Mouse (Mus musculus) lung, postnatal 0 days (tissue): ENCODE measurements around the gene Itprid1. TPM values are rescaled to one million over a fixed set of nuclear protein-coding genes. Genes with fewer than 3 reads are reported as not detected.
A peak's percentile ranks its signal among the peaks of the same experiment; 100 is the strongest.

ENCODE experiments used
- ATAC-seq: fragments of 200-750 bp; cut with Nextera tagmentation; 2 replicates; pipeline ENCODE4 v1.8.0; 2017; ENCODE audit warnings: moderate library complexity
- DNase-seq: peaks from one replicate; pipeline ENCODE4 v3.0.0-alpha.2; 2016; ENCODE audit warnings: low spot score
- H3K27ac ChIP-seq: fragments of 300-500 bp; sonication (generic); 2 replicates; pipeline ENCODE4 v1.5.1; 2014; ENCODE audit warnings: antibody characterized with exemption, mild to moderate bottlenecking, low read length, mixed read lengths
- H3K27me3 ChIP-seq: fragments of 300-500 bp; sonication (generic); replicated peaks from 2 replicates; pipeline ENCODE4 v1.6.1; 2014; ENCODE audit warnings: low read length, mixed read lengths; ENCODE audit not compliant: insufficient read depth
- H3K36me3 ChIP-seq: fragments of 300-500 bp; sonication (generic); 2 replicates; pipeline ENCODE4 v1.6.1; 2014; ENCODE audit warnings: low read length, mixed read lengths; ENCODE audit not compliant: insufficient read depth
- H3K4me1 ChIP-seq: fragments of 300-500 bp; sonication (generic); 2 replicates; pipeline ENCODE4 v1.6.1; 2014; ENCODE audit warnings: antibody characterized with exemption, low read depth, low read length, mixed read lengths; ENCODE audit not compliant: insufficient read depth
- H3K4me2 ChIP-seq: fragments of 300-500 bp; sonication (generic); replicated peaks from 2 replicates; pipeline ENCODE4 v1.6.1; 2014; ENCODE audit warnings: low read depth, mild to moderate bottlenecking, low read length, moderate library complexity, mixed read lengths
- H3K4me3 ChIP-seq: fragments of 300-500 bp; sonication (generic); 2 replicates; pipeline ENCODE4 v1.5.1; 2014; ENCODE audit warnings: low read depth, low read length
- H3K9ac ChIP-seq: fragments of 300-500 bp; sonication (generic); replicated peaks from 2 replicates; pipeline ENCODE4 v1.6.1; 2014; ENCODE audit warnings: low read depth, mild to moderate bottlenecking
- H3K9me3 ChIP-seq: fragments of 300-500 bp; sonication (generic); 2 replicates; pipeline ENCODE4 v1.6.1; 2016; ENCODE audit warnings: low read length, mixed read lengths
- CTCF ChIP-seq: IDR thresholded peaks from 2 replicates; pipeline ENCODE4 v1.5.1; 2016; ENCODE audit warnings: antibody characterized with exemption, mild to moderate bottlenecking
- EP300 ChIP-seq: IDR thresholded peaks from 2 replicates; pipeline ENCODE4 v1.6.1; 2016; ENCODE audit warnings: antibody characterized with exemption, mild to moderate bottlenecking, control low read depth
- WGBS: fragments of 180-500 bp; shearing (Covaris S2); extraction: QIAGEN DNeasy Blood & Tissue Kit; methylation state at CpG from one replicate; pipeline ENCODE4 v1.1.7; 2014; 5-methylcytosine and 5-hydroxymethylcytosine counted together
- polyA plus RNA-seq: library from polyadenylated mRNA; unstranded; fragments of >200 nt; fragmentation: Nextera tagmentation; extraction: Ambion mirVana; gene quantifications from 2 replicates; pipeline ENCODE4 v1.2.1, GENCODE M21; 2015

The Itprid1 gene
- polyA plus RNA-seq, 1 experiment from 2014 or later, result 0.49 TPM

DNA sequence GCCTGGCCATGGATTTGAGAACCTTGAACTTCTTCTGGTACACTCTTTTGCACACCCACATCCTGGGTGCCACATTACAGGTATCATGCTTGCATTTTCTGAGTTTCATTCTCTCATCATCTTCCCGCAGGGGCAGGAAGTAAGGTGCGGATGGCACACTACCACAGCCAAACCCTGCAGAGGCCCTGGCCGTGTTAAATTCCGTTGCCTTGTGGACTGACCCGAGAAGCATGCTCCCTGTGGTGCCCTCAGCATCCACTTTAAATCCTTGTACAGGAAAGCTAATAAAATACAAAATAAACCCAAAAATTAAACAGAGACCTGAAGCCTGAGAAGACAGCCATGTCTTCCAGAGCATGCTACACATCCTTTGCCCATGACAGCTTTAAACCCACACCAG is 82.5 kb downstream of the Itprid1 start:
- Histone ChIP-seq H3K27me3 (no peaks in the 10 kb centered on the region), H3K9me3 (no peaks in the 10 kb centered on the region), H3K4me2 (no peak overlapping the region), H3K27ac (no peak overlapping the region), H3K9ac (no peak overlapping the region), H3K4me1 (no peaks in the 10 kb centered on the region), H3K36me3 (no peaks in the 10 kb centered on the region), H3K4me3 (no peak overlapping the region)
- no peak for TF ChIP-seq EP300
- TF ChIP-seq CTCF, result no peak
- WGBS, result 80% methylated on average over 5 of the region's 5 CpGs
- DNase-seq, result no peak
- ATAC-seq, result no peak

DNA sequence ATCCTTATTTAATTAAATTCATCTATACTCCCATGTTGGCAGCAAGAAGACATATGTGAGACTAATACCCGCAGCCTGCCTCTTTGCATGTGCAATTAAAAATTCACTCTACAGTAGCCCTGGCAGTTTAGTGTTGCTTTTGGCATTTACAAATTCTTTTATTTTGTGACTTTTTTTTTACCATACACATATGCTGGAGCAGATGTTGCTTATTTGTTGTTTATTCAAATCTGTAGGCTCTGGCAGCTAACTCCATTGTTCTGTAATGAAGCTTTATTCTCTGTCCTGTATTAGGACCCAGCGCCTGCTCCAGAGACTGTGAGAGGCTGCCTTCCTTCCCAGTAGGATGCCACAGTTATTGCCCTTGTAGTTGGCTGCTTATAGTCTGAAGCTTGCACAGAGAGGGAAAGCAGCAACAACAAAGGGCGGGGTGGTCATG is 83.6 kb downstream of the Itprid1 start:
- Histone ChIP-seq H3K4me2 (no peak overlapping the region), H3K4me3 (no peak overlapping the region), H3K4me1 (no peaks in the 10 kb centered on the region), H3K9me3 (no peaks in the 10 kb centered on the region), H3K9ac (no peak overlapping the region), H3K36me3 (no peaks in the 10 kb centered on the region), H3K27ac (no peak overlapping the region), H3K27me3 (no peaks in the 10 kb centered on the region)
- ATAC-seq (no peak), DNase-seq (no peak)
- 75% methylated on average over 3 of the region's 3 CpGs for WGBS
- TF ChIP-seq EP300 (no peak), CTCF (no peak)

DNA sequence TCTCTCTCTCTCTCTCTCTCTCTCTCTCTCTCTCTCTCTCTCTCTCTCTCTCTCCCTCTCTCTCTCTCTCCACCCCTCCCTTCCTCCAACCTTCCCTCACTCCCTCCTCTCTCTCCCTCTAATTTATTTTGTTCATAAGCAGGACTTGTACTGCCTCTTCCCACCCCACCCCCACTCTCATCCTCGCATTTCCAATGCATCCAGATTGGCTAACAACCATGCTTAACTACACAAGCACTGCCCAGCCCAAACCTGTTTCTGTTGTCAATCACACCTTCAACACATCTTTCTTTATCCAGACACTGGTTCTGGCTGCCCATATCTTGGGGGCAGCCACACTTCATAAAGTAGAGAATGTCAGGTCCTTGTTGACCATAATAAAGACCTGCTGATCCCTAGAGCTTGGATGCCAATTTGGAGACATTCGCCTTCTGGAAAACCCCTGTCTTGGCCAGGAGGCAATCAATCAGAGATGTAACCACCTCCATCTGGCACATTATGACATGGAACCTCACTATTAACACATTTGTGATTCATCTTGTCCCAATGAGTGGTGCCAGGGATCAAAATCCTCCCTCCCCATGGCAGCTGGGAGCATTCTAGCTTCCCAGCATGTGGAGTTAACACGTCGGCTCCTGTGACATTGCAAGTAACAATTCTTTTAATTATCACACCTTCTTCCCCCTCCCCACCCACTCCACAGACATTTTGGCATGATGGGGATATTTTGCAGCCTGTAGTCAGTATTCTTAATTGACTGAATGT is 84.4 kb downstream of the Itprid1 start:
- H3K27ac ChIP-seq, result no peak overlapping the region
- TF ChIP-seq EP300 (no peak), CTCF (no peak)
- WGBS, result 64% methylated on average over 4 of the region's 4 CpGs
- DNase-seq (no peak), ATAC-seq (no peak)
- no peak overlapping the region for H3K9ac ChIP-seq
- no peak overlapping the region for H3K4me2 ChIP-seq
- H3K4me1 ChIP-seq, result no peaks in the 10 kb centered on the region
- H3K4me3 ChIP-seq, result no peak overlapping the region
- H3K36me3 ChIP-seq, result no peaks in the 10 kb centered on the region
- H3K9me3 ChIP-seq, result no peaks in the 10 kb centered on the region
- H3K27me3 ChIP-seq, result no peaks in the 10 kb centered on the region

DNA sequence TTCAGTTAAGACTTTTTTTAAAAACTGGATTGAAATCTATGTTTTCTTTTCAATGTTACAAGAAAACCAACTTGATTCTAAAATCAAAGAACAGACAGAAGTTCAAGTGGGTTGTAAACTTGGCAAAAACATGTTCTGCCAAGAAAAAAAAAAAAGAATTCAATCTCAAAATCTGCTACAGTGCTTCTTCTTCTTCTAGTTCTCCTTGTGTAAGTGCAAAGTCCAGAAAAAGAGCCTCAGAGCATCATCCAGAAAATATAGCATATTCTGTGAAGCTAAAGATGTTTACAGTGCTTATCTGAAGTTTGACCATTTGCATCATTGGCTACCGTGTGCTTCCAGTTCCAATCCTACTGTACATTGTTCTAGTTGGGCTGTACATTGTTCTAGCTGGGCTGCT is 108.0 kb downstream of the Itprid1 start:
- ATAC-seq (no peak), DNase-seq (no peak)
- WGBS, result 62% methylated on average over 1 of the region's 1 CpGs
- no peaks in the 10 kb centered on the region for H3K36me3 ChIP-seq
- no peak for TF ChIP-seq CTCF
- no peak overlapping the region for H3K9ac ChIP-seq
- no peak overlapping the region for H3K4me3 ChIP-seq
- no peaks in the 10 kb centered on the region for H3K4me1 ChIP-seq
- no peaks in the 10 kb centered on the region for H3K27me3 ChIP-seq
- H3K4me2 ChIP-seq, result no peak overlapping the region
- no peaks in the 10 kb centered on the region for H3K9me3 ChIP-seq
- H3K27ac ChIP-seq, result no peak overlapping the region

DNA sequence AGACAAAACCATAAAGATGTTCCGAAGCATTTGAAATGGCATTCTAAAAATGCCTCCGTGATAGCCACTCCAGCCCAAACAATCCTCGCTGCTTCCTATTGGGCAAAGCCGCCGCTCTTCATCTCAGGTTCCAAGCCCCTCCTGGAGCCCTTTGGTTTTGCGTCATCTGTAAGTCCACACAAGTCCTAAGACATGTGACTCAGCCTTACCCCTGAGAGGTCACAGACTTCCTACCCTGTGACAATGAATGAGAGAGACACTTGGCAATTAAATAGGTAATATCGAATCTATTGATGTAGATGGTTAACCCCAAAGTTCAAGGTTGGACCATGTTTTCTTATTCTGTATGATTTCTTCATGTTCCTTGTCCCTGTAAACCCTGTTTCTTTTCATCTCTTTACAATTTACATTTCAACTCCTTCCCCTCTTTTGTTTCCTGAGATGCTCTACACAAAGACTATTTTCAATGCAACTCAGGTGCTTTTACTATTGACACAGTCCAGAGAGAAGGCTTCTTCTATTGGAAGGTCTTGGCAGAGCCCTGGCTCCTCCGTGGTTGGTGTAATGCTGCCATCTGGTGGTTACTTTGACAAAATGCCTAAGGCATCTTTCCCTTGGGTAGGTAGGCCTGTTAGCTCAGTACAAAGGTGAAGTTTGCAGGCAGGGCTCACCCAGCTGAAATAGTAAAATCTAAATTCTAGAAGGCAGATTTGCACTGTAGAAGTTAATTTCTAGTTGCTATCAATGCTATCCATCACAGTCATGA is 113.8 kb downstream of the Itprid1 start:
- no peak; the same call in 1 of the 2 replicates for ATAC-seq
- Histone ChIP-seq H3K27ac (no peak overlapping the region), H3K9me3 (no peaks in the 10 kb centered on the region), H3K4me1 (no peaks in the 10 kb centered on the region), H3K4me3 (no peak overlapping the region), H3K9ac (no peak overlapping the region), H3K36me3 (no peaks in the 10 kb centered on the region), H3K27me3 (no peaks in the 10 kb centered on the region), H3K4me2 (no peak overlapping the region)
- peak; percentile 79 for DNase-seq
- 63% methylated on average over 8 of the region's 8 CpGs for WGBS
- TF ChIP-seq EP300 (no peak), CTCF (peak; percentile 90)

DNA sequence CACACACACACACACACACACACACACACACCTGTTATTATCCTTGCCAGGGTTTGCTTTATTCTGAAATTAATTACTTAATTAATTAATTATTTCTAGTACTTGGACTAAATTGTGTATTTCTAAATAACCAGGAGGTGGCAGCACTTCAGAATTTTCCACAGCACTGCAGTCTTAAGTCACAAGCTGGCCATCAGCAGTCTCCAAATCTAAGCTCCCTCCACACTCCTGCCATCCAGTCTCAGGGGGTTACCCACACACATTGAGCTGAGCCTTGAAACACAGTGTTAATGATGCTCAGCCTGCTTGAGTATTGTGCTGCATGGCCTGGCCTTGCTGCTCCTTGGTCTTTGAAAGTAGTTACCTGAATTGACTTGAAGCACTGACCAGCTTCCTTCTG is 136.3 kb downstream of the Itprid1 start:
- no peak for ATAC-seq
- no peaks in the 10 kb centered on the region for H3K4me1 ChIP-seq
- H3K27me3 ChIP-seq, result no peaks in the 10 kb centered on the region
- TF ChIP-seq EP300, result no peak
- peak; percentile 26; the same call in 1 of the 2 replicates for TF ChIP-seq CTCF
- H3K27ac ChIP-seq, result no peak overlapping the region
- H3K9me3 ChIP-seq, result no peaks in the 10 kb centered on the region
- H3K4me3 ChIP-seq, result no peak overlapping the region
- peak; percentile 46 for DNase-seq
- no peak overlapping the region for H3K9ac ChIP-seq
- no peaks in the 10 kb centered on the region for H3K36me3 ChIP-seq
- H3K4me2 ChIP-seq, result no peak overlapping the region
